Mouse (Mus musculus): ENCODE measurements around the gene Urad. TPM values are rescaled to one million over a fixed set of nuclear protein-coding genes. Genes with fewer than 3 reads are reported as not detected.
A peak's percentile ranks its signal among the peaks of the same experiment; 100 is the strongest.

Urad gene
- total and polyA plus RNA-seq, 3 experiments = not detected

DNA sequence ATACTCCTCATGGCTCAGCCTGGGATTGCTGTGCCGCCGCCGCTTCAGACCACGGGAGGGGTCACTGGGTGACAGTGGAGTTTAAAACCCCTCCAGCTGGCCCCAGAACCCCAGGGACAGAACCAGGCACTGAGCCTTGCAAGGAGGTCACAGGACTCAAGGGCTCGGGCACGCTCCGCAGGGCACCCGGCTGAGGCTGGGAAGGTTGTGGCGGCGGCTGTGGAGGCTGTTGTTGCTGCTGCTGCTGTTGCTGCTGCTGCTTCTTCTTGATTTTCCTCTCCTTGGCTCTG is 20.5 kb downstream of the Urad start:
- Histone ChIP-seq H3K27me3 (ENCODE audit: control insufficient read depth, insufficient read depth, low read length) (peaks cover 26% of the 10 kb centered on the region), H3K4me1 (ENCODE audit: control insufficient read depth, insufficient read depth, low read length) (no peaks in the 10 kb centered on the region), H3K36me3 (ENCODE audit: control insufficient read depth, insufficient read depth, low read length) (no peaks in the 10 kb centered on the region), H3K9ac (ENCODE audit: low read depth, low read length) (no peak overlapping the region), H3K79me2 (replicated peaks; ENCODE audit: control insufficient read depth, insufficient read depth, low read length) (no peaks in the 10 kb centered on the region), H3K27ac (no peak overlapping the region), H3K4me3 (no peak overlapping the region)
- TF ChIP-seq POLR2A (IDR thresholded peaks at IDR 0.05; ENCODE audit: insufficient read depth, low read depth, low read length) (no peak), CTCF (IDR thresholded peaks at IDR 0.05) (no peak), EP300 (IDR thresholded peaks at IDR 0.05; ENCODE audit: insufficient read depth, low read depth, low read length) (no peak)
- DNase-seq = no peak
- 3% methylated on average over 10 of the region's 10 CpGs for WGBS
- intact Hi-C loops (cut with DNase I) = no loop called here

GRCm38 (mm10) chr5:147300917-147301780 is 21.1 kb downstream of the Urad start:
- Histone ChIP-seq H3K79me2 (replicated peaks; ENCODE audit: control insufficient read depth, insufficient read depth, low read length) (no peaks in the 10 kb centered on the region), H3K4me1 (ENCODE audit: control insufficient read depth, insufficient read depth, low read length) (no peaks in the 10 kb centered on the region), H3K27me3 (ENCODE audit: control insufficient read depth, insufficient read depth, low read length) (peaks cover 23% of the 10 kb centered on the region), H3K36me3 (ENCODE audit: control insufficient read depth, insufficient read depth, low read length) (no peaks in the 10 kb centered on the region), H3K4me3 (no peak overlapping the region), H3K27ac (no peak overlapping the region), H3K9ac (ENCODE audit: low read depth, low read length) (no peak overlapping the region)
- intact Hi-C loops (cut with DNase I) = no loop called here
- WGBS = 2% methylated on average over 21 of the region's 21 CpGs
- TF ChIP-seq CTCF (IDR thresholded peaks at IDR 0.05) = no peak
- no peak for TF ChIP-seq EP300 (IDR thresholded peaks at IDR 0.05; ENCODE audit: insufficient read depth, low read depth, low read length)
- TF ChIP-seq POLR2A (IDR thresholded peaks at IDR 0.05; ENCODE audit: insufficient read depth, low read depth, low read length) = no peak
- no peak for DNase-seq

DNA sequence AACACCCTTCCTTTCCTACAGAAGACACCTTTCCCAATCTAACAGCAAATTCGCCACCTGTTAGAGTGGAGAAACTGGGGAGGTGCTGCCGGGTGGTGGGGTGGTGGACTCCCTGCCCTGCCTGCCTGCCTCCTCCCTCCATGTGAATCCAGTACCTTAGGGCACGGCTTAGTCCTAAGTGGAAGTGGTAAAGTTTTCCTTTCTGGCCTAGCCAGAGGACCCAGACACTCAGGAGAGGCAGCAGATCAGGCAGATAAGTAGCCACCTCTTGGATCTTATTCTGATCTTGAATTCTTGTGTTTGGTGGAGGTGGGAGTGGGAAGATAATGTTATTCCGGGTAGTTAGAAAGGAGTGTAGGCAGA is 22.3 kb downstream of the Urad start:
- H3K9ac ChIP-seq (ENCODE audit: low read depth, low read length) = no peak overlapping the region
- H3K4me1 ChIP-seq (ENCODE audit: control insufficient read depth, insufficient read depth, low read length) = no peaks in the 10 kb centered on the region
- no peak for TF ChIP-seq POLR2A (IDR thresholded peaks at IDR 0.05; ENCODE audit: insufficient read depth, low read depth, low read length)
- TF ChIP-seq EP300 (IDR thresholded peaks at IDR 0.05; ENCODE audit: insufficient read depth, low read depth, low read length) = no peak
- TF ChIP-seq CTCF (IDR thresholded peaks at IDR 0.05) = no peak
- DNase-seq = no peak
- peaks cover 21% of the 10 kb centered on the region for H3K27me3 ChIP-seq (ENCODE audit: control insufficient read depth, insufficient read depth, low read length)
- no peaks in the 10 kb centered on the region for H3K36me3 ChIP-seq (ENCODE audit: control insufficient read depth, insufficient read depth, low read length)
- intact Hi-C loops (cut with DNase I) = no loop called here
- H3K27ac ChIP-seq = no peak overlapping the region
- no peak overlapping the region for H3K4me3 ChIP-seq
- WGBS = 6% methylated on average over 4 of the region's 4 CpGs
- no peaks in the 10 kb centered on the region for H3K79me2 ChIP-seq (replicated peaks; ENCODE audit: control insufficient read depth, insufficient read depth, low read length)

- DNase-seq = peak in 1 of 2 experiments; percentile 43
- 2% methylated on average over 41 of the region's 41 CpGs for WGBS
- no peak overlapping the region for H3K4me3 ChIP-seq
Observed at GRCm38 (mm10) chr5:147299255-147300000, 22.8 kb downstream of the Urad start.

DNA sequence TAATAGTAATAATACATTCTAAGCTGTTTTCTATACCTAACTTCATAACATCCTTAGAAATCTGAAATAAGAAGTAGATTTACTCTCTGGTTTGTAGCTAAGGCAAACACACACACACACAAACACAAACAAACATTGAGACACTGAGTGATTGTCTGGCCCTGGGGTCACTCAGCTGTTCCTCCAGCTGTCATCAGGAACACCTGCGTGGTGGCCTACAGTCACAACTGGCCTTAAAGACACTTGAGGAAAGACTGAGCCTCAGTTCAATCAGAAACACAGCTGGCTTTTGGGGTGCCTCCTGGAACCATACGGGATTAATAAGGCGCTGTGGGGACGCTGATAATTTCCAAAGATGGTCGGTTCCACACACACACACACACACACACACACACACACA is 25.0 kb downstream of the Urad start:
- WGBS = 40% methylated on average over 5 of the region's 5 CpGs
- Histone ChIP-seq H3K4me3 (no peak overlapping the region), H3K36me3 (ENCODE audit: control insufficient read depth, insufficient read depth, low read length) (no peaks in the 10 kb centered on the region), H3K79me2 (replicated peaks; ENCODE audit: control insufficient read depth, insufficient read depth, low read length) (no peaks in the 10 kb centered on the region), H3K27ac (no peak overlapping the region), H3K4me1 (ENCODE audit: control insufficient read depth, insufficient read depth, low read length) (no peaks in the 10 kb centered on the region), H3K27me3 (ENCODE audit: control insufficient read depth, insufficient read depth, low read length) (peaks cover 15% of the 10 kb centered on the region), H3K9ac (ENCODE audit: low read depth, low read length) (no peak overlapping the region)
- TF ChIP-seq POLR2A (IDR thresholded peaks at IDR 0.05; ENCODE audit: insufficient read depth, low read depth, low read length) (no peak), EP300 (IDR thresholded peaks at IDR 0.05; ENCODE audit: insufficient read depth, low read depth, low read length) (no peak), CTCF (IDR thresholded peaks at IDR 0.05) (no peak)
- intact Hi-C loops (cut with DNase I) = no loop called here
- DNase-seq = no peak

More at GRCm38 (mm10) chr5:147299255-147300000, 22.8 kb downstream of the Urad start:
- H3K36me3 ChIP-seq (ENCODE audit: control insufficient read depth, insufficient read depth, low read length) = no peaks in the 10 kb centered on the region
- H3K9ac ChIP-seq (ENCODE audit: low read depth, low read length) = no peak overlapping the region
- TF ChIP-seq POLR2A (IDR thresholded peaks at IDR 0.05; ENCODE audit: insufficient read depth, low read depth, low read length) (no peak), CTCF (IDR thresholded peaks at IDR 0.05) (peak; percentile 74)
- no peaks in the 10 kb centered on the region for H3K79me2 ChIP-seq (replicated peaks; ENCODE audit: control insufficient read depth, insufficient read depth, low read length)
- intact Hi-C loops (cut with DNase I) = loop anchor here (1.0 kb wide), 1 partner anchor 359 kb away; no protein-coding TSS in a partner anchor
- H3K27ac ChIP-seq = no peak overlapping the region
- H3K4me1 ChIP-seq (ENCODE audit: control insufficient read depth, insufficient read depth, low read length) = no peaks in the 10 kb centered on the region
- peaks cover 19% of the 10 kb centered on the region for H3K27me3 ChIP-seq (ENCODE audit: control insufficient read depth, insufficient read depth, low read length)

DNA sequence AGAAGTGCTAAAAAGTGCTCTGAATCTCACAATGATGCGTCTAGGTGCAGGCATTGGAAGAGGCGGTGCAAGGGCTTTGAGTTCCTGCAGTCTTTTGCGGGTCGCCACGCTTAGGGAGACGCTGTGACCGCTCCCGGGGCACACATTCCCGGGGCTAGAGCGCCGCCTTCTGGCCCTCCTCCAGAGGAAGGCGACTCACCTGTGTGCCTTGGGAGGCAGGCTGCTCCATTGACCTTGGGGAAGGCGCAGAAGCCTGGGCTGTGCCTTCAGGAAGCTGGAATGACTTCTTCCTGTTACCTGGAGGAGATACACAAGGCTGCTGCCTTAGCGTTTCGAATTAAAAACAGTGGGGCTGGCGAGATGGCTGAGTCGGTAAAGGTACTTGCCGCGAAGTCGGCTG is 28.1 kb downstream of the Urad start:
- Histone ChIP-seq H3K9ac (ENCODE audit: low read depth, low read length) (no peak overlapping the region), H3K4me3 (no peak overlapping the region), H3K79me2 (replicated peaks; ENCODE audit: control insufficient read depth, insufficient read depth, low read length) (no peaks in the 10 kb centered on the region), H3K4me1 (ENCODE audit: control insufficient read depth, insufficient read depth, low read length) (no peaks in the 10 kb centered on the region), H3K27me3 (ENCODE audit: control insufficient read depth, insufficient read depth, low read length) (no peaks in the 10 kb centered on the region; the same call in 1 of the 2 replicates), H3K27ac (no peak overlapping the region), H3K36me3 (ENCODE audit: control insufficient read depth, insufficient read depth, low read length) (no peaks in the 10 kb centered on the region)
- peak; percentile 24; the same call in 1 of the 2 replicates for TF ChIP-seq CTCF (IDR thresholded peaks at IDR 0.05)
- no peak for TF ChIP-seq POLR2A (IDR thresholded peaks at IDR 0.05; ENCODE audit: insufficient read depth, low read depth, low read length)
- intact Hi-C loops (cut with DNase I) = no loop called here
- DNase-seq = no peak
- WGBS = 13% methylated on average over 20 of the region's 20 CpGs

Data from heart, adult 2 months (tissue).